Mouse (Mus musculus): Measurements from ENCODE around the gene Spata9. TPM values are rescaled to one million over a fixed set of nuclear protein-coding genes. Genes with fewer than 3 reads are reported as not detected.

Spata9 gene
- polyA plus RNA-seq, 1 experiment: not detected

DNA sequence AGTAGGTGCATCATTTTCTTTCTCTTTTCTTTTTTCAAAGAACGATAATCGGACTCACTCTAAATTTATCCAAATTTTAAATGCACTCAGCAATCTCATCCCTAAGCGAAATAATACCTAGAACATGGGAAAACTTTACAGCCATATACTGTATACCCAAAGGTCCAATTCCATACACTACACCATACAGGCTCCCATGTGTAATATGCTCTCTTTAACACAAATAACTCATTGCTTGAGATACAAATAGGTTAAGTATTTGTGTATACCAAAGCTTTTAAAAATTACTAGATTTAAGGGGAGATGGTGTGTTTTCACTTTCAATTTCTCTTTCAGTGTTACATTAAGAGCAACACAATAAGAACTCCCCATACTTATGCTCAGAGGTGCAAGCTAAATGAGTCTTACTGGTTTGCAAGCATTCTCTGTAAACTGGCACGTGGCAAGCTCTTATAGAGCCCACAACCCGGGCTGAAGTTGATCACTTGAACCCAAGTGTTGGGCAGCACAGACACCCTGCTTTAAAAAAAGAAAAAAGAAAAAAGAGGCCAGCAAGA is 52.0 kb downstream of the Spata9 start:
- no peak for TF ChIP-seq POLR2A (IDR thresholded peaks at IDR 0.05; ENCODE audit: low read depth, low read length)
- no peak for TF ChIP-seq CTCF (IDR thresholded peaks at IDR 0.05; ENCODE audit: extremely low read depth, insufficient read depth, insufficient read length, insufficient replicate concordance)
- H3K27me3 ChIP-seq (ENCODE audit: control insufficient read depth, insufficient read depth, low read length): no peaks in the 10 kb centered on the region
- 12% methylated on average over 5 of the region's 5 CpGs for WGBS
- DNase-seq (ENCODE audit: low read depth in 1 of 2, low spot score in 2 of 2): no peak
- H3K27ac ChIP-seq (ENCODE audit: insufficient read depth, low read length): peak overlapping the region; percentile 96
- 0 out of 2 replicates have a peak, but pooled peaks cover 2% of the 10 kb centered on the region for H3K4me1 ChIP-seq (ENCODE audit: control insufficient read depth, insufficient read depth, insufficient read length)
- no peaks in the 10 kb centered on the region for H3K36me3 ChIP-seq (ENCODE audit: control insufficient read depth, insufficient read depth, low read length)
- H3K4me3 ChIP-seq (ENCODE audit: extremely low read depth, insufficient read depth, insufficient read length): peak overlapping the region; percentile 83

DNA sequence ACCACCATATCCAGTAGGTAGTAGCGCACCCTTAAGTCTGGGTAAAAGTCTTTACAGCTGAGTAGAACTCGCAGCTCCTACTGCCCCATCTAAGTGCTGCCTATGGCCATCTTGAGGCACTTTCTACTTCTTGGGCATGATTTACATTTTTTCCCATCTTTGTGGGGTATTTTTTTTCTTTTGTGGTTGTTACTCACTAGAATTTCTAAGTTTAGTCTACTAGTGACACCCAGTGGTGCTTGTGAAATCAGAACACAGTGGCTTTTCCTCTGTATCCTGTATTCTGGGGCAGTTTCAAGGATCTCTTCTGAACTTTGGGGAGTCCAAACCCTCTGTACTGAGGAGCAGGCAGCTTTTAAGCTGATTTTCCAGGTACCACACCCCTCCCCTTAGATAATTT is 54.8 kb downstream of the Spata9 start:
- H3K27ac ChIP-seq (ENCODE audit: insufficient read depth, low read length): no peak overlapping the region
- no peaks in the 10 kb centered on the region for H3K36me3 ChIP-seq (ENCODE audit: control insufficient read depth, insufficient read depth, low read length)

DNA sequence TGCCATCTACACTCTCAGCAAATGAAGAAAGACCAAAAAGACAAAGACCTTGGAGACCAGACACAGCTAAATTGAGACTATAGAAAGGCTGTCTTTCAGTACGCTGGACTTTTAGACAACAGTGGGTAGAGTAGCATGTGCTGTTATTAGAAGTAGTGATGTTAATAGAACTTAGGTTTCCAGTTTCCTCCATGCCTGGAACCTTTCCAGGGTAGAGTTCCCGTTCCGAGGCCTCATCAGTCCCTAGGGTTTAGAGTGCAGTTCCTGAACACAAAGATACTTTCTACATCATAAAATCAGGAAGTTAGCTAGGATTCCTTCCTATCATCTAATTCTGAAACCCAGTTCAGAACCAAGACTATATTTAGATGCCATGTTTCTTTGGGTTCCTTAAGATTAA is 57.6 kb downstream of the Spata9 start:
- TF ChIP-seq POLR2A (IDR thresholded peaks at IDR 0.05; ENCODE audit: low read depth, low read length) (no peak), CTCF (IDR thresholded peaks at IDR 0.05; ENCODE audit: extremely low read depth, insufficient read depth, insufficient read length, insufficient replicate concordance) (no peak)
- WGBS: 73% methylated on average over 3 of the region's 3 CpGs
- H3K27ac ChIP-seq (ENCODE audit: insufficient read depth, low read length): no peak overlapping the region
- no peak for DNase-seq (ENCODE audit: low read depth in 1 of 2, low spot score in 2 of 2)
- no peaks in the 10 kb centered on the region for H3K4me1 ChIP-seq (ENCODE audit: control insufficient read depth, insufficient read depth, insufficient read length)
- H3K36me3 ChIP-seq (ENCODE audit: control insufficient read depth, insufficient read depth, low read length): no peaks in the 10 kb centered on the region
- no peak overlapping the region for H3K4me3 ChIP-seq (ENCODE audit: extremely low read depth, insufficient read depth, insufficient read length)
- no peaks in the 10 kb centered on the region for H3K27me3 ChIP-seq (ENCODE audit: control insufficient read depth, insufficient read depth, low read length)

More for the DNA sequence above, 54.8 kb downstream of the Spata9 start:
- WGBS: 76% methylated on average over 2 of the region's 2 CpGs
- Histone ChIP-seq H3K27me3 (ENCODE audit: control insufficient read depth, insufficient read depth, low read length) (no peaks in the 10 kb centered on the region), H3K4me1 (ENCODE audit: control insufficient read depth, insufficient read depth, insufficient read length) (0 out of 2 replicates have a peak, but pooled peaks cover 2% of the 10 kb centered on the region), H3K4me3 (ENCODE audit: extremely low read depth, insufficient read depth, insufficient read length) (no peak overlapping the region)
- no peak for TF ChIP-seq CTCF (IDR thresholded peaks at IDR 0.05; ENCODE audit: extremely low read depth, insufficient read depth, insufficient read length, insufficient replicate concordance)
- TF ChIP-seq POLR2A (IDR thresholded peaks at IDR 0.05; ENCODE audit: low read depth, low read length): no peak
- no peak for DNase-seq (ENCODE audit: low read depth in 1 of 2, low spot score in 2 of 2)

DNA sequence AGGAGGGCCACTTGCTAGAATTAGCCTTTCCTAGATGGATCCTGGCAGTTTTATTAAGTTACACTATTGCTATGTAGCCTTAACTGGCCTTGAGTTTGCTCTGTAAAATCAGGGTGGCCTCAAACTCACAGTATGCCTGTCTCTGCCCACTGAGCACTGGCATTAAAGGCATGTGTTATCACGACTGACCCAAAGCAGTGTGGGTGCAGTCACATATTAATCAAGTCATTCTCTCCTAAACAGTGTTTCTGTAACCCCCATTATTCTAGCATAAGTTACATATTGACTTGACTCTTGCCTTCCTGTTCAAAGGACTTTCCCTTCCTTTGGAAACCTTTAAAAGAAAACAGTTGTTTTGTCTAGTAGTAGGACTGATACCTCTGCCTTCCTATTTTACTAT is 75.5 kb downstream of the Spata9 start:
- Histone ChIP-seq H3K27me3 (ENCODE audit: control insufficient read depth, insufficient read depth, low read length) (no peaks in the 10 kb centered on the region), H3K36me3 (ENCODE audit: control insufficient read depth, insufficient read depth, low read length) (no peaks in the 10 kb centered on the region), H3K4me3 (ENCODE audit: extremely low read depth, insufficient read depth, insufficient read length) (no peak overlapping the region), H3K4me1 (ENCODE audit: control insufficient read depth, insufficient read depth, insufficient read length) (no peaks in the 10 kb centered on the region), H3K27ac (ENCODE audit: insufficient read depth, low read length) (no peak overlapping the region)
- 69% methylated on average over 1 of the region's 1 CpGs for WGBS
- no peak for DNase-seq (ENCODE audit: low read depth in 1 of 2, low spot score in 2 of 2)
- no peak for TF ChIP-seq CTCF (IDR thresholded peaks at IDR 0.05; ENCODE audit: extremely low read depth, insufficient read depth, insufficient read length, insufficient replicate concordance)
- no peak for TF ChIP-seq POLR2A (IDR thresholded peaks at IDR 0.05; ENCODE audit: low read depth, low read length)

DNA sequence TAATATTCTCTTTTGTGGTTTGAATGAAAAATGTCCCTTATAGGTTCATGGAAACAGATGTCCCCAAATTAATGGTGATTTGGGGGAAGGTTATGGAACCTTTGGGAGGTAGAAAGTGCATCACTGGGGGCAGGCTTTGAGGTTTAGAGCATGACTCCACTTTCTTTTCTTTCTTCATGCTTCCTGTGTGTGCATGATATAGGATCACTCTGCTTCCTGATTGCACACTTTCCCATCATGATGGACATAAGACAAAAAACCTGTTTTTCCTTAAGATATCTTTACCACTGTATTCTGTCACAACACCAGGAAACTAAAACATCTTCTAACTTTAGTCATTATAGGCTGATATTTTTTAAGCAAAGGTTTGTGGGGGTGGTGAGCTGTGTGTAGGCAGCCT is 78.0 kb downstream of the Spata9 start:
- no peak for TF ChIP-seq POLR2A (IDR thresholded peaks at IDR 0.05; ENCODE audit: low read depth, low read length)
- TF ChIP-seq CTCF (IDR thresholded peaks at IDR 0.05; ENCODE audit: extremely low read depth, insufficient read depth, insufficient read length, insufficient replicate concordance): no peak
- no peak for DNase-seq (ENCODE audit: low read depth in 1 of 2, low spot score in 2 of 2)
- H3K4me1 ChIP-seq (ENCODE audit: control insufficient read depth, insufficient read depth, insufficient read length): no peaks in the 10 kb centered on the region
- H3K27ac ChIP-seq (ENCODE audit: insufficient read depth, low read length): no peak overlapping the region
- H3K4me3 ChIP-seq (ENCODE audit: extremely low read depth, insufficient read depth, insufficient read length): no peak overlapping the region
- no peaks in the 10 kb centered on the region for H3K36me3 ChIP-seq (ENCODE audit: control insufficient read depth, insufficient read depth, low read length)
- no peaks in the 10 kb centered on the region for H3K27me3 ChIP-seq (ENCODE audit: control insufficient read depth, insufficient read depth, low read length)

Other genes with a start within 250 kb of the Spata9 start
- gene Glrx, start 127.3 kb upstream of the Spata9 start, polyA plus RNA-seq (2012; rRNA removed): 13.9 and 15.9 TPM in 2 replicates
- gene Rhobtb3, start 23.2 kb upstream of the Spata9 start, polyA plus RNA-seq (2012; rRNA removed): 1.2 and 1.6 TPM in 2 replicates
- 2.8 and 3.4 TPM in 2 replicates for gene Rfesd, start 51.6 kb downstream of the Spata9 start, polyA plus RNA-seq (2012; rRNA removed)
- gene Gpr150, start 89.8 kb downstream of the Spata9 start, polyA plus RNA-seq (2012; rRNA removed): 0.20 and 0.42 TPM in 2 replicates
- 3.1 TPM in 2 replicates for gene Arsk, start 131.5 kb downstream of the Spata9 start, polyA plus RNA-seq (2012; rRNA removed)
- 4.8 and 5.1 TPM in 2 replicates for gene Ttc37, start 131.6 kb downstream of the Spata9 start, polyA plus RNA-seq (2012; rRNA removed)